Mouse (Mus musculus) cerebellum, adult (tissue): ENCODE measurements around the gene Defb20.
"Not testable (repeated sequence)": the region's sequence is repeated elsewhere in the genome, so short reads cannot be mapped to it uniquely, and the experiment has no call there.

Source experiments
- ATAC-seq: cut with Nextera tagmentation; 2 replicates; pipeline ENCODE4 v1.9.2; 2017; ENCODE audit warnings: mild to moderate bottlenecking, moderate library complexity, mixed read lengths; ENCODE audit not compliant: insufficient number of reproducible peaks, low FRiP score, low TSS enrichment

Gene Defb20

GRCm38 (mm10) chr2:152476763-152477162 is at the start of gene Defb20:
Gene Defb20 (plus strand): TSS chr2:152477063.
- ATAC-seq = no peak

- no peak; the same call in 1 of the 2 replicates for ATAC-seq
Observed at GRCm38 (mm10) chr2:152427493-152427892, 49.4 kb upstream of the Defb20 start.

GRCm38 (mm10) chr2:152428481-152428880 is 48.4 kb upstream of the Defb20 start:
- not testable (repeated sequence) for ATAC-seq

- no peak for ATAC-seq
Observed at GRCm38 (mm10) chr2:152436405-152436901, 40.4 kb upstream of the Defb20 start.

- peak; percentile 87 for ATAC-seq
Observed at GRCm38 (mm10) chr2:152436983-152437860, 39.6 kb upstream of the Defb20 start.

- no peak for ATAC-seq
Observed at GRCm38 (mm10) chr2:152438963-152439362, 37.9 kb upstream of the Defb20 start.

GRCm38 (mm10) chr2:152439833-152440232 is 37.0 kb upstream of the Defb20 start:
- ATAC-seq = no peak

GRCm38 (mm10) chr2:152442322-152442721 is 34.5 kb upstream of the Defb20 start:
- ATAC-seq = no peak

- no peak for ATAC-seq
Observed at GRCm38 (mm10) chr2:152443281-152443680, 33.6 kb upstream of the Defb20 start.

GRCm38 (mm10) chr2:152446642-152447041 is 30.2 kb upstream of the Defb20 start:
- no peak for ATAC-seq

GRCm38 (mm10) chr2:152447461-152447860 is 29.4 kb upstream of the Defb20 start:
- no peak for ATAC-seq

GRCm38 (mm10) chr2:152450241-152450640 is 26.6 kb upstream of the Defb20 start:
- ATAC-seq = peak; percentile 42; the same call in 1 of the 2 replicates

- ATAC-seq = peak; percentile 40; the same call in 1 of the 2 replicates
Observed at GRCm38 (mm10) chr2:152452101-152452781, 24.6 kb upstream of the Defb20 start.

- ATAC-seq = no peak
Observed at GRCm38 (mm10) chr2:152459241-152459640, 17.6 kb upstream of the Defb20 start.

- no peak for ATAC-seq
Observed at GRCm38 (mm10) chr2:152464570-152465150, 12.2 kb upstream of the Defb20 start, which contains the start of gene Defb23. Gene Defb23 (minus strand): TSS chr2:152464620.

GRCm38 (mm10) chr2:152470973-152471372 is 5.9 kb upstream of the Defb20 start:
- no peak for ATAC-seq

GRCm38 (mm10) chr2:152472434-152472833 is 4.4 kb upstream of the Defb20 start:
- no peak for ATAC-seq

- no peak for ATAC-seq
Observed at GRCm38 (mm10) chr2:152480881-152481280, 4.0 kb downstream of the Defb20 start.

GRCm38 (mm10) chr2:152481726-152482125 is 4.9 kb downstream of the Defb20 start:
- no peak for ATAC-seq

- no peak for ATAC-seq
Observed at GRCm38 (mm10) chr2:152487024-152487423, 10.2 kb downstream of the Defb20 start.

- no peak for ATAC-seq
Observed at GRCm38 (mm10) chr2:152490038-152490437, 13.2 kb downstream of the Defb20 start, which contains the start of gene Defb22. Gene Defb22 (minus strand): TSS chr2:152490138.
